Mouse (Mus musculus): ENCODE measurements around the gene Olfr1350. TPM values are rescaled to one million over a fixed set of nuclear protein-coding genes. Genes with fewer than 3 reads are reported as not detected.
"Not testable (repeated sequence)": the region's sequence is repeated elsewhere in the genome, so short reads cannot be mapped to it uniquely, and the experiment has no call there.

Olfr1350 gene
- not detected in 2 replicates for polyA plus RNA-seq (2015; fragmentation: Nextera tagmentation; extraction: Ambion mirVana)

- DNase-seq (ENCODE audit: low spot score) = no peak
Observed at GRCm38 (mm10) chr7:6564541-6564940, at the start of gene Olfr1350. Gene Olfr1350, plus strand, starts transcription at chr7:6564841.

- DNase-seq (ENCODE audit: low spot score) = no peak
Observed at GRCm38 (mm10) chr7:6521666-6522065, 43.0 kb upstream of the Olfr1350 start.

- no peak for DNase-seq (ENCODE audit: low spot score)
Observed at GRCm38 (mm10) chr7:6522850-6523249, 41.8 kb upstream of the Olfr1350 start, which contains the start of gene Olfr1349. Gene Olfr1349, minus strand, starts transcription at chr7:6522950.

- DNase-seq (ENCODE audit: low spot score) = no peak
Observed at GRCm38 (mm10) chr7:6525001-6525400, 39.6 kb upstream of the Olfr1350 start.

- no peak for DNase-seq (ENCODE audit: low spot score)
Observed at GRCm38 (mm10) chr7:6526141-6526540, 38.5 kb upstream of the Olfr1350 start.

GRCm38 (mm10) chr7:6586096-6586759 is 21.6 kb downstream of the Olfr1350 start:
- DNase-seq (ENCODE audit: low spot score) = no peak

GRCm38 (mm10) chr7:6588766-6589165 is 24.1 kb downstream of the Olfr1350 start:
- DNase-seq (ENCODE audit: low spot score) = not testable (repeated sequence)

GRCm38 (mm10) chr7:6603331-6603730 is 38.7 kb downstream of the Olfr1350 start:
- DNase-seq (ENCODE audit: low spot score) = no peak

Other genes starting within 250 kb of the Olfr1350 start
- gene Zfp583, start 233.6 kb upstream of the Olfr1350 start, polyA plus RNA-seq (2015; fragmentation: Nextera tagmentation; extraction: Ambion mirVana) = 2.4 and 3.7 TPM in 2 replicates
- 0.21 and 0.42 TPM in 2 replicates for gene Gm3854, start 221.1 kb upstream of the Olfr1350 start, polyA plus RNA-seq (2015; fragmentation: Nextera tagmentation; extraction: Ambion mirVana)
- gene Zfp78, start 201.6 kb upstream of the Olfr1350 start, polyA plus RNA-seq (2015; fragmentation: Nextera tagmentation; extraction: Ambion mirVana) = 1.1 and 1.6 TPM in 2 replicates
- 1.9 and 2.0 TPM in 2 replicates for gene Zfp28, start 181.5 kb upstream of the Olfr1350 start, polyA plus RNA-seq (2015; fragmentation: Nextera tagmentation; extraction: Ambion mirVana)
- gene Smim17, start 166.1 kb upstream of the Olfr1350 start, polyA plus RNA-seq (2015; fragmentation: Nextera tagmentation; extraction: Ambion mirVana) = 0.35 TPM in 1 of 2 replicates, not detected in the other
- gene Gm20715, start 154.6 kb upstream of the Olfr1350 start, polyA plus RNA-seq (2015; fragmentation: Nextera tagmentation; extraction: Ambion mirVana) = not detected in 2 replicates
- not detected in 2 replicates for gene Olfr1344, start 126.2 kb upstream of the Olfr1350 start, polyA plus RNA-seq (2015; fragmentation: Nextera tagmentation; extraction: Ambion mirVana)
- gene Olfr1336, start 108.7 kb upstream of the Olfr1350 start, polyA plus RNA-seq (2015; fragmentation: Nextera tagmentation; extraction: Ambion mirVana) = not detected in 2 replicates
- gene Olfr1346, start 97.7 kb upstream of the Olfr1350 start, polyA plus RNA-seq (2015; fragmentation: Nextera tagmentation; extraction: Ambion mirVana) = not detected in 2 replicates
- not detected in 2 replicates for gene Olfr5, start 77.9 kb upstream of the Olfr1350 start, polyA plus RNA-seq (2015; fragmentation: Nextera tagmentation; extraction: Ambion mirVana)
- not detected in 2 replicates for gene Olfr1347, start 65.1 kb upstream of the Olfr1350 start, polyA plus RNA-seq (2015; fragmentation: Nextera tagmentation; extraction: Ambion mirVana)
- not detected in 2 replicates for gene Olfr1348, start 56.1 kb upstream of the Olfr1350 start, polyA plus RNA-seq (2015; fragmentation: Nextera tagmentation; extraction: Ambion mirVana)
- gene Olfr1349, start 41.9 kb upstream of the Olfr1350 start, polyA plus RNA-seq (2015; fragmentation: Nextera tagmentation; extraction: Ambion mirVana) = not detected in 2 replicates
- gene Zim1, start 131.6 kb downstream of the Olfr1350 start, polyA plus RNA-seq (2015; fragmentation: Nextera tagmentation; extraction: Ambion mirVana) = 0.38 and 0.48 TPM in 2 replicates
- 5.3 and 6.3 TPM in 2 replicates for gene Peg3, start 165.6 kb downstream of the Olfr1350 start, polyA plus RNA-seq (2015; fragmentation: Nextera tagmentation; extraction: Ambion mirVana)
- 0.06 and 0.23 TPM in 2 replicates for gene Usp29, start 165.7 kb downstream of the Olfr1350 start, polyA plus RNA-seq (2015; fragmentation: Nextera tagmentation; extraction: Ambion mirVana)

Data from thymus, postnatal 0 days (tissue).